Mouse (Mus musculus) megakaryocyte, embryonic 14.5 days (primary cell): ENCODE data around the gene Ntn5.

ENCODE experiments used
- FLI1 ChIP-seq: IDR thresholded peaks from 2 replicates; pipeline ENCODE4 v1.6.1; 2012; ENCODE audit warnings: low read length, inconsistent platforms, mixed read lengths
- GATA1 ChIP-seq: IDR thresholded peaks from 3 replicates; pipeline ENCODE4 v1.6.1; 2012; ENCODE audit warnings: mixed read lengths, low read length, inconsistent platforms, borderline replicate concordance

GRCm38 (mm10) chr7:45682144-45683126 is 1.4 kb upstream of the Ntn5 start:
- no peak for TF ChIP-seq GATA1
- no peak for TF ChIP-seq FLI1
